Mouse (Mus musculus) leukemia stem cell, adult 10-12 weeks (primary cell): ENCODE results near the gene Lilra6. TPM values are rescaled to one million over a fixed set of nuclear protein-coding genes. Genes with fewer than 3 reads are reported as not detected.

Experiments
- polyA plus RNA-seq: library from polyadenylated mRNA; stranded (reverse); fragments of >175 nt; gene quantifications from 2 replicates; pipeline ENCODE4 v1.2.3, GENCODE M21; 2012; ENCODE audit warnings: low replicate concordance

Lilra6 gene
- polyA plus RNA-seq, result 1.5 and 2.2 TPM in 2 replicates

DNA sequence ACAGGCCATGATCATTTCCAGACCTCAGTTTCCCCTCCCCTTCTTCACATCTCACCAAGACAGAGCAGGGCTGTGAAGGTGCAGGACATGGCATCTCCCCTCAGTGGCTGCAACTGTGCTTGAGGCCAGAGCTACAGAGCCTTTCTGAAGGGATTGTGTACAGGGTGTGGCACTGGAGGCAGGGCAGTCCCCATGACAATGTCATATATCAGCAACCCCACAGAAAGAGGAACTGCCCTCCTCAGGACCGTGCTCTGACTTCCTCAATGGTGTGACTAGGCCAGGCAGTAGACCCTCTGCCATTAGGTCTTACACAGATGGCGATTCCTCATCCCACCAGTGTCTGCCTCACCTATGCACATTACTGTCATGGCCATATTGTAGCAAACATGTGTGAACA lies at the start of gene Lilra6:
TSS of gene Lilra6 (minus strand) at position 117 of the 400 bp plus-strand sequence.

DNA sequence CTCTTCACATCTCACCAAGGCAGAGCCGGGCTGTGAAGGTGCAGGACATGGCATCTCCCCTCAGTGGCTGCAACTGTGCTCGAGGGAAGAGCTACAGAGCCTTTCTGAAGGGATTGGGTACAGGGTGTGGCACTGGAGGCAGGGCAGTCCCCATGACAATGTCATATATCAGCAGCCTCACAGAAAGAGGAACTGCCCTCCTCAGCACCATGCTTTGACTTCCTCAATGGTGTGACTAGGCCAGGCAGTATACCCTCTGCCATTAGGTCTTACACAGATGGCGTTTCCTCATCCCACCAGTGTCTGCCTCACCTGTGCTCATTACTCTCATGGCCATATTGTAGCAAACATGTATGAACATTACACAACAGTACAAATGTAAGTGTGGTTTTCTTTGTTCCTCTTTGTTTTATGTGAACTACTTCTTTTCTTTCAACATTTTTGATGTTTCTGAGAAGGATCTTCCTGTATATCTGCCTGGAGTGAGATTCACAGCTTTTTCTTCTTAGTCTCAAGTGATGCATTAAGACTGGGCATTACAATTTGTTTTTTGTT lies 17.2 kb downstream of the Lilra6 start, which contains the start of gene Gm14548:
TSS of gene Gm14548 (minus strand) at position 85 of the 555 bp plus-strand sequence.

Other genes starting within 250 kb of the Lilra6 start
- 6.2 and 6.4 TPM in 2 replicates for gene Leng1, start 249.7 kb downstream of the Lilra6 start, polyA plus RNA-seq
- 1.4 and 4.6 TPM in 2 replicates for gene Tmc4, start 237.9 kb downstream of the Lilra6 start, polyA plus RNA-seq
- 18.8 and 66.6 TPM in 2 replicates for gene Tsen34, start 222.6 kb downstream of the Lilra6 start, polyA plus RNA-seq
- 81.3 and 120 TPM in 2 replicates for gene Mboat7, start 222.0 kb downstream of the Lilra6 start, polyA plus RNA-seq
- gene Rps9, start 211.5 kb downstream of the Lilra6 start, polyA plus RNA-seq, result 67.0 and 502 TPM in 2 replicates
- gene Pirb, start 195.1 kb downstream of the Lilra6 start, polyA plus RNA-seq, result 4.9 and 6.1 TPM in 2 replicates
- gene Gm15448, start 89.8 kb downstream of the Lilra6 start, polyA plus RNA-seq, result not detected in 2 replicates
- 0.50 TPM in 1 of 2 replicates, not detected in the other for gene Pira2, start 70.5 kb downstream of the Lilra6 start, polyA plus RNA-seq
- gene Gm14548, start 17.4 kb downstream of the Lilra6 start, polyA plus RNA-seq, result 0.46 and 0.67 TPM in 2 replicates
- 1.4 and 1.5 TPM in 2 replicates for gene Lair1, start 147.7 kb upstream of the Lilra6 start, polyA plus RNA-seq
- gene Ttyh1, start 203.9 kb upstream of the Lilra6 start, polyA plus RNA-seq, result 0.47 and 0.49 TPM in 2 replicates
- 293 and 299 TPM in 2 replicates for gene Leng8, start 221.5 kb upstream of the Lilra6 start, polyA plus RNA-seq
- gene Leng9, start 234.9 kb upstream of the Lilra6 start, polyA plus RNA-seq, result 1.3 and 2.6 TPM in 2 replicates
- 3.0 and 3.3 TPM in 2 replicates for gene Cdc42ep5, start 249.4 kb upstream of the Lilra6 start, polyA plus RNA-seq